ENCODE assay signal across 19 mouse cellular contexts in the genomic region with DNA sequence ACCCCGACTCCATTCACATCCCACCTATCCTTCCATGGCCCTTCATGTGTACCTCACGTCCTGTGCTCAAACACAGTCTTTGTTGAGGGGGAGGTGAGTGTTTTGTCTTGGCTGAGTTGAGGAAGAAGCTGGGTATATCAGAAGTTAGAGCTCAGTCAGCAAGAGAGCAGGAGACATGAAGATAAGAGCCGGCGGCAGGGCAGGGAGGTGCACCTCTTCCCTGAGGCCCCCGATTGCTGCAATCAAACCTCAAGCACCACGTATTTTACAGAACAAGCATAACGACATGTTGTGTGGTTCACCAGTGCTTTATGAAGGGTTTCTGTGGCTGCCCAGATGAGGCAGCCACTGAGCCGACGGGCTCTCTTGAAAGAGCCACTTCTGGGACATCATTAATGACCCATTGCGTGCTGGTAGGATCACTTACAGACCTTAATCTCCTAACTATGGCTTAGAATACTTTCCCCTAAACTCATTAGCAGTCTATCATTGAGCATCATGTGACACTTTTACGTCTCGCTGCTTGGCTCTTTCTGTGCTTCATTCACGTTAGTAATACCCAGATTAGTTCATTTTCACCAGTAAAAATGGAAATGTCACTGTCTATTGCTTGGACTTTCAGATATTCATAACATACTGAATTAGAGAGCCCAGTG.
DNase-seq lines count a peak whose midpoint lies in the region; ATAC-seq and TF ChIP-seq lines count a peak whose summit lies in the region.
"Had no signal": no experiment of that assay in that cellular context is flagged by ENCODE, and none has a peak within 500 bp of the region (broad histone marks: within the 10 kb centered on the region; RNA-seq: fewer than 3 reads in every experiment).

No protein-coding gene starts in this region.

- no peak overlapping the region for H3K27ac ChIP-seq in kidney, embryonic 14.5 days (ENCODE audit: low read depth, low read length)
- peak overlapping the region; percentile 41; the same call in 1 of the 2 replicates for H3K27ac ChIP-seq in liver, postnatal 0 days (ENCODE audit: low read depth)
- no peak overlapping the region for H3K27ac ChIP-seq in hindbrain, embryonic 11.5 days (ENCODE audit: low read depth, low read length)
- H3K27ac ChIP-seq: embryonic facial prominence, embryonic 12.5 days; forebrain, embryonic 13.5 days; gastrocnemius, adult 2 months; left cerebral cortex, adult 2 months; neural tube, embryonic 12.5 days had no signal

- no peak for DNase-seq in kidney, adult 8-10 months
- peak; percentile 65 for DNase-seq in G1E (ENCODE audit: low spot score)
- DNase-seq in liver, postnatal 0 days: peak; percentile 60
- DNase-seq in hindbrain, embryonic 11.5 days (ENCODE audit: low spot score): no peak
- DNase-seq in right cerebral cortex, postnatal 10 days (ENCODE audit: low spot score in 2 of 2): no peak
- DNase-seq: adrenal gland, postnatal 10 days; cerebellum, postnatal 36 days; gastrocnemius, adult 2 months; heart, postnatal 4 days; lung, postnatal 4 days had no signal

- H3K36me3 ChIP-seq in kidney, embryonic 14.5 days (ENCODE audit: control insufficient read depth, insufficient read depth, low read length): no peaks in the 10 kb centered on the region
- peaks cover 72% of the 10 kb centered on the region for H3K36me3 ChIP-seq in G1E (replicated peaks)
- H3K36me3 ChIP-seq in liver, postnatal 0 days (replicated peaks; ENCODE audit: insufficient read depth, low read length): peaks cover 4% of the 10 kb centered on the region; the same call in 1 of the 2 replicates
- no peaks in the 10 kb centered on the region for H3K36me3 ChIP-seq in hindbrain, embryonic 11.5 days (ENCODE audit: control insufficient read depth, insufficient read depth, low read length)
- H3K36me3 ChIP-seq: embryonic facial prominence, embryonic 12.5 days; neural tube, embryonic 12.5 days had no signal

- H3K27me3 ChIP-seq in kidney, embryonic 14.5 days (ENCODE audit: control insufficient read depth, insufficient read depth, low read length): no peaks in the 10 kb centered on the region
- H3K27me3 ChIP-seq in G1E (ENCODE audit: insufficient read depth, low read length): no peaks in the 10 kb centered on the region
- no peaks in the 10 kb centered on the region for H3K27me3 ChIP-seq in liver, postnatal 0 days (ENCODE audit: insufficient read depth, low read length)
- no peaks in the 10 kb centered on the region for H3K27me3 ChIP-seq in hindbrain, embryonic 11.5 days (ENCODE audit: control insufficient read depth, insufficient read depth, low read length)
- H3K27me3 ChIP-seq: embryonic facial prominence, embryonic 12.5 days; forebrain, embryonic 13.5 days; neural tube, embryonic 12.5 days had no signal

- WGBS in kidney, embryonic 14.5 days: 54% methylated on average over 13 of the region's 13 CpGs
- 40% methylated on average over 13 of the region's 13 CpGs for WGBS in liver, postnatal 0 days (ENCODE audit: insufficient replicate concordance)
- WGBS in hindbrain, embryonic 11.5 days: 92% methylated on average over 13 of the region's 13 CpGs

- H3K4me1 ChIP-seq in kidney, embryonic 14.5 days (ENCODE audit: control insufficient read depth, insufficient read depth, low read length): no peaks in the 10 kb centered on the region
- peaks cover 87% of the 10 kb centered on the region for H3K4me1 ChIP-seq in G1E (ENCODE audit: insufficient read depth, low read depth, low read length)
- peaks cover 32% of the 10 kb centered on the region for H3K4me1 ChIP-seq in liver, postnatal 0 days (ENCODE audit: insufficient read depth)
- no peaks in the 10 kb centered on the region for H3K4me1 ChIP-seq in hindbrain, embryonic 11.5 days (replicated peaks; ENCODE audit: control insufficient read depth, insufficient read depth, low read length)
- H3K4me1 ChIP-seq: embryonic facial prominence, embryonic 12.5 days; neural tube, embryonic 12.5 days had no signal

- H3K4me3 ChIP-seq in kidney, embryonic 14.5 days (ENCODE audit: low read length): no peak overlapping the region
- H3K4me3 ChIP-seq in G1E (ENCODE audit: low read depth, low read length): no peak overlapping the region; the same call in 1 of the 2 replicates
- no peak overlapping the region for H3K4me3 ChIP-seq in liver, postnatal 0 days (ENCODE audit: low read depth, low read length)
- H3K4me3 ChIP-seq in hindbrain, embryonic 11.5 days (ENCODE audit: low read depth, low read length): no peak overlapping the region
- H3K4me3 ChIP-seq: embryonic facial prominence, embryonic 12.5 days; forebrain, embryonic 13.5 days; gastrocnemius, adult 2 months; left cerebral cortex, adult 2 months; neural tube, embryonic 12.5 days had no signal

- ATAC-seq in kidney, embryonic 14.5 days (ENCODE audit: low FRiP score, low TSS enrichment): peak; percentile 35; the same call in 1 of the 2 replicates
- ATAC-seq in G1E (ENCODE audit: extremely low read depth, insufficient number of reproducible peaks, low FRiP score, poor library complexity, severe bottlenecking): peak; percentile 93
- peak; percentile 90 for ATAC-seq in erythroid progenitor cell, adult 5-6 weeks (replicated peaks; ENCODE audit: low FRiP score, poor library complexity, severe bottlenecking)
- ATAC-seq in liver, postnatal 0 days: peak; percentile 89
- ATAC-seq in hindbrain, embryonic 11.5 days (ENCODE audit: low FRiP score): no peak
- no peak for ATAC-seq in frontal cortex, adult (ENCODE audit: low TSS enrichment)
- ATAC-seq: forebrain, embryonic 13.5 days; intestine, postnatal 0 days had no signal

- H3K9ac ChIP-seq in kidney, embryonic 14.5 days (ENCODE audit: low read depth, low read length): no peak overlapping the region
- H3K9ac ChIP-seq in liver, postnatal 0 days (replicated peaks): no peak overlapping the region
- H3K9ac ChIP-seq in hindbrain, embryonic 11.5 days (ENCODE audit: low read depth, low read length): no peak overlapping the region
- H3K9ac ChIP-seq: embryonic facial prominence, embryonic 12.5 days; forebrain, embryonic 13.5 days; neural tube, embryonic 12.5 days had no signal

- H3K9me3 ChIP-seq in kidney, embryonic 14.5 days (ENCODE audit: control insufficient read depth, low read length): no peaks in the 10 kb centered on the region
- no peaks in the 10 kb centered on the region; the same call in 1 of the 2 replicates for H3K9me3 ChIP-seq in G1E (replicated peaks)
- H3K9me3 ChIP-seq in liver, postnatal 0 days (ENCODE audit: low read length): no peaks in the 10 kb centered on the region
- H3K9me3 ChIP-seq in hindbrain, embryonic 11.5 days (ENCODE audit: control insufficient read depth, low read length): no peaks in the 10 kb centered on the region
- H3K9me3 ChIP-seq: embryonic facial prominence, embryonic 12.5 days; forebrain, embryonic 13.5 days; neural tube, embryonic 12.5 days had no signal

- no peak for TF ChIP-seq CTCF in G1E (IDR thresholded peaks at IDR 0.05; ENCODE audit: low read depth, low read length)
- no peak for TF ChIP-seq CTCF in liver, postnatal 0 days (IDR thresholded peaks at IDR 0.05; ENCODE audit: low read depth)

- H3K4me2 ChIP-seq in kidney, embryonic 14.5 days (replicated peaks; ENCODE audit: low read depth, low read length): no peak overlapping the region
- peak overlapping the region; percentile 54 for H3K4me2 ChIP-seq in liver, postnatal 0 days (ENCODE audit: low read depth, low read length)
- no peak overlapping the region for H3K4me2 ChIP-seq in hindbrain, embryonic 11.5 days (replicated peaks; ENCODE audit: low read depth, low read length)
- H3K4me2 ChIP-seq: embryonic facial prominence, embryonic 12.5 days; forebrain, embryonic 13.5 days; heart, embryonic 11.5 days; neural tube, embryonic 12.5 days had no signal

- peak; percentile 92 for TF ChIP-seq EP300 in liver, postnatal 0 days (IDR thresholded peaks at IDR 0.05; ENCODE audit: low read depth)

Comparison
In these comparisons a context has a peak if more than half of its experiments do, and no peak if none do; other contexts are left out.
1. ATAC-seq: peak in kidney, embryonic 14.5 days (single experiment), G1E (single experiment), erythroid progenitor cell, adult 5-6 weeks (single experiment) and liver, postnatal 0 days (single experiment); none in hindbrain, embryonic 11.5 days (single experiment) and frontal cortex, adult (single experiment).
2. DNase-seq: peak in G1E (single experiment) and liver, postnatal 0 days (single experiment); none in kidney, adult 8-10 months (0 of 2), hindbrain, embryonic 11.5 days (single experiment) and right cerebral cortex, postnatal 10 days (0 of 2).